Mouse (Mus musculus) limb, embryonic 14.5 days (tissue): ENCODE measurements around the gene Sept4. TPM values are rescaled to one million over a fixed set of nuclear protein-coding genes. Genes with fewer than 3 reads are reported as not detected.

Experiments used
- ATAC-seq: fragments of 200-750 bp; cut with Nextera tagmentation; 2 replicates; pipeline ENCODE4 v1.8.0; 2017; ENCODE audit warnings: low read depth, moderate number of reproducible peaks, moderate TSS enrichment; ENCODE audit not compliant: low FRiP score
- DNase-seq: peaks from one replicate; pipeline ENCODE4 v3.0.0-alpha.2; 2015; ENCODE audit warnings: low spot score
- H3K27ac ChIP-seq: fragments of 300-500 bp; sonication (generic); replicated peaks from 2 replicates; pipeline ENCODE4 v1.5.1; 2014; ENCODE audit warnings: low read depth, mild to moderate bottlenecking, low read length, moderate library complexity, mixed read lengths
- H3K27me3 ChIP-seq: fragments of 300-500 bp; sonication (generic); 2 replicates; pipeline ENCODE4 v1.6.1; 2014; ENCODE audit warnings: low read length, mixed read lengths; ENCODE audit not compliant: control insufficient read depth, insufficient read depth
- H3K36me3 ChIP-seq: fragments of 300-500 bp; sonication (generic); 2 replicates; pipeline ENCODE4 v1.6.1; 2014; ENCODE audit warnings: mild to moderate bottlenecking, low read length, moderate library complexity, mixed read lengths; ENCODE audit not compliant: control insufficient read depth, insufficient read depth
- H3K4me1 ChIP-seq: fragments of 300-500 bp; sonication (generic); 2 replicates; pipeline ENCODE4 v1.6.1; 2014; ENCODE audit warnings: antibody characterized with exemption, low read length, mixed read lengths; ENCODE audit not compliant: control insufficient read depth, insufficient read depth
- H3K4me2 ChIP-seq: fragments of 300-500 bp; sonication (generic); replicated peaks from 2 replicates; pipeline ENCODE4 v1.6.1; 2014; ENCODE audit warnings: low read depth, mild to moderate bottlenecking, low read length, moderate library complexity; ENCODE audit not compliant: severe bottlenecking
- H3K4me3 ChIP-seq: fragments of 300-500 bp; sonication (generic); replicated peaks from 2 replicates; pipeline ENCODE4 v1.5.1; 2014; ENCODE audit warnings: low read length
- H3K9ac ChIP-seq: fragments of 300-500 bp; sonication (generic); 2 replicates; pipeline ENCODE4 v1.6.1; 2014; ENCODE audit warnings: mild to moderate bottlenecking, low read depth, low read length, moderate library complexity; ENCODE audit not compliant: severe bottlenecking
- H3K9me3 ChIP-seq: fragments of 300-500 bp; sonication (generic); 2 replicates; pipeline ENCODE4 v1.6.1; 2016; ENCODE audit warnings: low read length; ENCODE audit not compliant: control insufficient read depth
- POLR2A ChIP-seq: fragments of 200-500 bp; IDR thresholded peaks from 2 replicates; pipeline ENCODE4 v1.8.0; 2012; ENCODE audit warnings: inconsistent platforms, mild to moderate bottlenecking, moderate library complexity, borderline replicate concordance; ENCODE audit not compliant: insufficient read depth, insufficient read length; ENCODE audit errors: extremely low read depth
- WGBS: fragments of 180-500 bp; shearing (Covaris S2); extraction: QIAGEN DNeasy Blood & Tissue Kit; methylation state at CpG from one replicate; pipeline ENCODE4 v1.1.7; 2014; 5-methylcytosine and 5-hydroxymethylcytosine counted together
- polyA plus RNA-seq, 2 experiments: library from polyadenylated mRNA; depleted of rRNA in 1 of 2; stranded (reverse) in 1 of 2; unstranded in 1 of 2; fragments of >200 nt; fragmentation: Nextera tagmentation in 1 of 2; extraction: Ambion mirVana in 1 of 2; gene quantifications; 2 replicates each; pipeline versions ENCODE4 v1.2.1 to v1.2.3; 2012 to 2014

Sept4 gene
- polyA plus RNA-seq (2012; rRNA removed), result 20.4 and 25.8 TPM in 2 replicates
- polyA plus RNA-seq (2014; fragmentation: Nextera tagmentation; extraction: Ambion mirVana), result 20.5 and 25.7 TPM in 2 replicates

DNA sequence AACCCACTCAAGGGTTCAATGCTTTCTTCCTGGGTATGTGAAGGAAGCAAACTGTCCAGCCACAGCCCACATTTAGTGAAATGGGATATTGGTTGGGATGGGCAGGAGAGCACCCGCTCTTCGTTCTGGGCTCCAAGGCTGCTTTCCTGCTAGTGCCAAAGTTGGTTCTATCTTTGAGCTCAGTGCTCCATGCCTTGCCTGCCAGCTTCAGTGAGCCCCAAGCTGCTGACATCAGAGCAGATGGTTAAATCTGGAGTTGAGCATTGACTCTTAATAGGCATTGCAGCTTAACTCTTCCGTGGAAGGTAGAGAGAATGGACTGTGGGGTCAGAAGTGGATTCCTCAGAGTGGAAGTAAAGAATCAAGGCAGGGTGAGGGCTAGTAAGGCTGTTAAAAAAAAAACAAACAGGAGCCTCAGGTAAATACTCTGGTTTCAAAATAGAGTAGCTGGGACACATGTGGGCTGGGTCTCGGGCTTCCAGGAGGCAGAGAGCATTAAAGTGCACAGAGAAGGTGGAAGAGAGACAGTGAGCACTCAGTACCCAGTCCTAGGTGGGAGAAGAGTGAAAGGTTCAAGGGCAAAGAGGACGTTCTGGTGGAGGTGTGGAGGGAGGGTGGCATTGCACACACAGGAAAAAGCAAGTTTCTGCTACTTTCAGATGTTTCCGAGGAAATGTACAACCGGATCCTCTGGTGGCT lies at the start of gene Sept4:
Gene Sept4, plus strand, starts transcription at position 649 of the 699 bp plus-strand sequence.
- Histone ChIP-seq H3K9ac (no peak within 1 kb of the TSS), H3K4me2 (no peak within 1 kb of the TSS), H3K36me3 (no peaks in the 10 kb centered on the region), H3K27me3 (no peaks in the 10 kb centered on the region), H3K9me3 (no peaks in the 10 kb centered on the region), H3K27ac (no peak within 1 kb of the TSS), H3K4me3 (no peak within 1 kb of the TSS), H3K4me1 (no peaks in the 10 kb centered on the region)
- 79% methylated on average over 7 of the region's 7 CpGs for WGBS
- no peak for TF ChIP-seq POLR2A
- ATAC-seq (no peak), DNase-seq (no peak)

DNA sequence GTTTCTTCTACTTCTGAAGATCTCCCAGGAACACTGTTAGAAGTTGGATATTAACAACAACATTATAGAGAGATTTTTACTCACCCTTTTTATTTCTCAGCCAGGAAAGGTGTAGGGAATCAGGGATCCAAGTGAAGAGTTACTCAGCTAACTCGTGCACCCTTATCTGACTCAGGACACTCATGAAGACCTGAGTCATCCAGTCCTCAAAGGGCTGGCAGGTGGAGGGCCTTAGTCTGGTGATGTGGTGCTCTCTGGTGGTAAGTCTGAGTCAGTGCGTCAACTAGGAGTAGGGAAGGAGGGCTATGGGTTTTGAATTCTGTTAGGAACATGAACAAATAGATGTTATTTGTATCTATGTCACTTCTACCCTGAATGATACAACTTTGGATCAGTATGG lies 49.4 kb upstream of the Sept4 start:
- Histone ChIP-seq H3K36me3 (no peaks in the 10 kb centered on the region), H3K27me3 (no peaks in the 10 kb centered on the region), H3K4me3 (no peak overlapping the region), H3K4me1 (no peaks in the 10 kb centered on the region), H3K9me3 (no peaks in the 10 kb centered on the region), H3K9ac (no peak overlapping the region), H3K27ac (no peak overlapping the region), H3K4me2 (no peak overlapping the region)
- WGBS, result 9% methylated on average over 2 of the region's 2 CpGs
- DNase-seq, result peak; percentile 24
- ATAC-seq, result no peak
- TF ChIP-seq POLR2A, result no peak

DNA sequence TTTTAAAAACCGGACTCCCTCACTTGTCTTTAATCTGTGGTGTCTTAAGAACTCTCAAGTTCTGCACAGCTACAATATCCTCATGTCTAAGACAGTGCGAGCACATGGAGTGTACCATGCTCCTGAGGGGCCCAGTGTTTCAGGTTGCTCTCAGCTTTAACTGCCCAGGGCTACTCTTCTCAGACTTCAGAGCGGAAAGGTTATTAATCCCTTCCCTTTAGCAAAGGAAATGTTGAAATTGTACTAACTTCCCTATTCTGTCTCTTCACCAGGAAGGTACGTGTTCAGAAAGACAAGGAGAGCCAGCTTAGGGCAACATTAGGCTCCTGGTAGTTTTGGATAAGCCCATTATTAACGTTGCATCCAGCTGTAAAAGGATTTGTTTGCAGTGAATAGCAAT lies 45.2 kb upstream of the Sept4 start:
- Histone ChIP-seq H3K4me3 (no peak overlapping the region), H3K9ac (no peak overlapping the region), H3K4me2 (no peak overlapping the region), H3K36me3 (no peaks in the 10 kb centered on the region), H3K27ac (no peak overlapping the region), H3K27me3 (no peaks in the 10 kb centered on the region), H3K4me1 (no peaks in the 10 kb centered on the region), H3K9me3 (no peaks in the 10 kb centered on the region)
- DNase-seq (no peak), ATAC-seq (no peak)
- WGBS, result 65% methylated on average over 5 of the region's 5 CpGs
- no peak for TF ChIP-seq POLR2A

DNA sequence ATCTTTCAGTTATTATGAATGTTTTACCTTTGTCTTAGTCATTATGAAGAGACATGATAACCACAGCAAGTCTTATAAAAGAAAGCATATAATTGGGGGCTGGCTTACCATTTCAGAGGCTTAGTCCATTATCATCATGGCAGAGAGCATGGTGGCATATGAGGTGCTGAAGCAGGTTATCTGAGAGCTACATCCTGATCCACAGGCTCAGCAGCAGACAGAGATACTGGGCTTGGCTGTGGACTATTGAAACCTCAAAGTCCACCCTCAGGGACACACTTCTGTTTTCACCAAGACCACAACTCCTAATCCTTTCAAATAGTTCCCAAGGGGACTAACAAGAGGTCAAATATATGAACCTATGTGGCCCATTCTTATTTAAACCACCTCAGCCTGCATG lies 44.7 kb upstream of the Sept4 start:
- Histone ChIP-seq H3K27me3 (no peaks in the 10 kb centered on the region), H3K4me1 (no peaks in the 10 kb centered on the region), H3K9me3 (no peaks in the 10 kb centered on the region), H3K9ac (no peak overlapping the region), H3K36me3 (no peaks in the 10 kb centered on the region), H3K4me3 (no peak overlapping the region), H3K4me2 (no peak overlapping the region), H3K27ac (no peak overlapping the region)
- DNase-seq (no peak), ATAC-seq (no peak)
- TF ChIP-seq POLR2A, result no peak

DNA sequence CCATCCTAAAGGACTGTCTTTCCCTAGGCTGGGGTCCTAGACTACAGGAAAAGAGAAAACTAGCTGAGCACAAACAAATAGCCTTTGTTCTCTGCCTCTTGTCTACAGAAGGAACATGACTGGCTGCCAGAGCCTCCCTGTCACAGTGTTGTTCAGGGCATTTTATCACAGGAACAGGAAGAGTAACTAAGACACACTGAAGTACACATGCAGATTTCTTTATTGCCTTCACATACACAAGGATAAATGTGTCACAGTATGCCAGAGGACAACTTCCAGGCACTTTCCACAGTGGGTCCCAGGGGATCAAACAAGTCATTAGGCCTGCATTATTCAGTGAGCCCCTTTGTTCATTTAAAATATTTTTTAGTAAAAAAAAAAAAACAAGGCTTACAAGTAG lies 43.9 kb upstream of the Sept4 start:
- TF ChIP-seq POLR2A, result no peak
- no peaks in the 10 kb centered on the region for H3K9me3 ChIP-seq
- H3K27ac ChIP-seq, result no peak overlapping the region
- H3K27me3 ChIP-seq, result no peaks in the 10 kb centered on the region
- no peak for ATAC-seq
- no peak overlapping the region for H3K4me2 ChIP-seq
- no peaks in the 10 kb centered on the region for H3K4me1 ChIP-seq
- DNase-seq, result no peak
- H3K4me3 ChIP-seq, result no peak overlapping the region
- H3K36me3 ChIP-seq, result no peaks in the 10 kb centered on the region
- no peak overlapping the region for H3K9ac ChIP-seq
